Mouse (Mus musculus) heart, embryonic 16.5 days (tissue): ENCODE measurements around the gene Osbpl5. TPM values are rescaled to one million over a fixed set of nuclear protein-coding genes. Genes with fewer than 3 reads are reported as not detected.
"Not testable (repeated sequence)": the region's sequence is repeated elsewhere in the genome, so short reads cannot be mapped to it uniquely, and the experiment has no call there.

Source experiments
- ATAC-seq: fragments of 200-750 bp; cut with Nextera tagmentation; replicated peaks from 2 replicates; pipeline ENCODE4 v1.8.0; 2017; ENCODE audit warnings: moderate number of reproducible peaks; ENCODE audit not compliant: insufficient read depth, low FRiP score; ENCODE audit errors: extremely low read depth
- H3K27ac ChIP-seq: fragments of 300-500 bp; sonication (generic); 2 replicates; pipeline ENCODE4 v1.5.1; 2014; ENCODE audit warnings: mild to moderate bottlenecking, low read length, control low read depth, moderate library complexity
- H3K27me3 ChIP-seq: fragments of 300-500 bp; sonication (generic); 2 replicates; pipeline ENCODE4 v1.6.1; 2014; ENCODE audit warnings: low read length, mixed read lengths; ENCODE audit not compliant: control insufficient read depth, insufficient read depth
- H3K36me3 ChIP-seq: fragments of 300-500 bp; sonication (generic); 2 replicates; pipeline ENCODE4 v1.6.1; 2014; ENCODE audit not compliant: control insufficient read depth, insufficient read depth
- H3K4me1 ChIP-seq: fragments of 300-500 bp; sonication (generic); 2 replicates; pipeline ENCODE4 v1.6.1; 2014; ENCODE audit warnings: low read length, mixed read lengths; ENCODE audit not compliant: control insufficient read depth, insufficient read depth
- H3K4me2 ChIP-seq: fragments of 300-500 bp; sonication (generic); 2 replicates; pipeline ENCODE4 v1.6.1; 2014; ENCODE audit warnings: low read depth, mild to moderate bottlenecking, control low read depth, low read length
- H3K4me3 ChIP-seq: fragments of 300-500 bp; sonication (generic); 2 replicates; pipeline ENCODE4 v1.5.1; 2014; ENCODE audit warnings: mild to moderate bottlenecking, control low read depth, low read length
- H3K9ac ChIP-seq: fragments of 300-500 bp; sonication (generic); 2 replicates; pipeline ENCODE4 v1.6.1; 2014; ENCODE audit warnings: low read length, control low read depth
- H3K9me3 ChIP-seq: fragments of 300-500 bp; sonication (generic); replicated peaks from 2 replicates; pipeline ENCODE4 v1.6.1; 2016; ENCODE audit warnings: low read length; ENCODE audit not compliant: control insufficient read depth
- WGBS: fragments of 180-500 bp; shearing (Covaris S2); extraction: QIAGEN DNeasy Blood & Tissue Kit; methylation state at CpG from one replicate; pipeline ENCODE4 v1.1.7; 2014; 5-methylcytosine and 5-hydroxymethylcytosine counted together
- polyA plus RNA-seq: library from polyadenylated mRNA; unstranded; fragments of >200 nt; fragmentation: Nextera tagmentation; extraction: Ambion mirVana; gene quantifications from 2 replicates; pipeline ENCODE4 v1.2.1, GENCODE M21; 2015

Osbpl5 gene
- polyA plus RNA-seq, 1 experiment from 2014 or later, result 35.8 TPM

- H3K4me2 ChIP-seq, result peak within 1 kb of the TSS; percentile 80
- 2% methylated on average over 35 of the region's 35 CpGs for whole genome bisulfite sequencing
- H3K4me3 ChIP-seq, result peak within 1 kb of the TSS; percentile 66
- H3K9me3 ChIP-seq, result no peaks in the 10 kb centered on the region
- ATAC-seq, result peak; percentile 91
- H3K36me3 ChIP-seq, result peaks cover 22% of the 10 kb centered on the region
- H3K27ac ChIP-seq, result peak within 1 kb of the TSS; percentile 57; the same call in 1 of the 2 replicates
- peak within 1 kb of the TSS; percentile 56 for H3K9ac ChIP-seq
- H3K4me1 ChIP-seq, result no peaks in the 10 kb centered on the region; the same call in 1 of the 2 replicates
- no peaks in the 10 kb centered on the region for H3K27me3 ChIP-seq
These were observed 71.3 kb downstream of the Osbpl5 start, which contains the start of gene Tnfrsf23 for GRCm38 (mm10) chr7:143685359-143686067. Tnfrsf23 (minus strand) TSS chr7:143685872.

GRCm38 (mm10) chr7:143684569-143684968 is 72.2 kb downstream of the Osbpl5 start:
- 96% methylated on average over 1 of the region's 2 CpGs for WGBS
- H3K36me3 ChIP-seq, result peaks cover 15% of the 10 kb centered on the region
- H3K4me1 ChIP-seq, H3K27me3 ChIP-seq, H3K9ac ChIP-seq, ATAC-seq, H3K9me3 ChIP-seq, H3K27ac ChIP-seq, H3K4me2 ChIP-seq, H3K4me3 ChIP-seq: not testable (repeated sequence)

GRCm38 (mm10) chr7:143681566-143681965 is 75.2 kb downstream of the Osbpl5 start:
- no peak for ATAC-seq
- Histone ChIP-seq H3K4me2 (no peak overlapping the region), H3K9ac (no peak overlapping the region), H3K27ac (no peak overlapping the region), H3K36me3 (no peaks in the 10 kb centered on the region), H3K4me1 (no peaks in the 10 kb centered on the region; the same call in 1 of the 2 replicates), H3K27me3 (no peaks in the 10 kb centered on the region), H3K9me3 (no peaks in the 10 kb centered on the region), H3K4me3 (no peak overlapping the region)
- 93% methylated on average over 1 of the region's 1 CpGs for WGBS

GRCm38 (mm10) chr7:143680836-143681235 is 75.9 kb downstream of the Osbpl5 start:
- not testable (repeated sequence) for H3K4me2 ChIP-seq, H3K27me3 ChIP-seq, H3K4me3 ChIP-seq, H3K36me3 ChIP-seq, H3K4me1 ChIP-seq, H3K27ac ChIP-seq, H3K9me3 ChIP-seq, H3K9ac ChIP-seq, ATAC-seq
- WGBS, result 52% methylated on average over 2 of the region's 2 CpGs

- not testable (repeated sequence) for H3K4me1 ChIP-seq, ATAC-seq, H3K36me3 ChIP-seq, H3K27ac ChIP-seq, H3K27me3 ChIP-seq, H3K4me2 ChIP-seq, H3K9ac ChIP-seq, H3K9me3 ChIP-seq, H3K4me3 ChIP-seq
- 76% methylated on average over 2 of the region's 2 CpGs for WGBS
These were observed 77.1 kb downstream of the Osbpl5 start for GRCm38 (mm10) chr7:143679650-143680049.

- Histone ChIP-seq H3K4me3 (no peak overlapping the region), H3K4me1 (no peaks in the 10 kb centered on the region), H3K27me3 (no peaks in the 10 kb centered on the region), H3K4me2 (no peak overlapping the region), H3K36me3 (no peaks in the 10 kb centered on the region), H3K27ac (no peak overlapping the region), H3K9ac (no peak overlapping the region), H3K9me3 (no peaks in the 10 kb centered on the region)
- ATAC-seq, result no peak
These were observed 90.1 kb downstream of the Osbpl5 start for GRCm38 (mm10) chr7:143666427-143667311.

- Histone ChIP-seq H3K27me3 (no peaks in the 10 kb centered on the region), H3K9ac (no peak overlapping the region)
- 68% methylated on average over 2 of the region's 2 CpGs for WGBS
These were observed 93.3 kb downstream of the Osbpl5 start for GRCm38 (mm10) chr7:143663470-143663869.

GRCm38 (mm10) chr7:143660797-143661196 is 96.0 kb downstream of the Osbpl5 start:
- Histone ChIP-seq H3K4me3 (no peak overlapping the region), H3K36me3 (no peaks in the 10 kb centered on the region), H3K27ac (no peak overlapping the region), H3K4me2 (no peak overlapping the region), H3K27me3 (no peaks in the 10 kb centered on the region), H3K4me1 (no peaks in the 10 kb centered on the region), H3K9ac (no peak overlapping the region), H3K9me3 (no peaks in the 10 kb centered on the region)
- ATAC-seq, result no peak

More at GRCm38 (mm10) chr7:143663470-143663869, 93.3 kb downstream of the Osbpl5 start:
- Histone ChIP-seq H3K4me2 (no peak overlapping the region), H3K9me3 (no peaks in the 10 kb centered on the region), H3K36me3 (no peaks in the 10 kb centered on the region), H3K27ac (no peak overlapping the region), H3K4me1 (no peaks in the 10 kb centered on the region), H3K4me3 (no peak overlapping the region)
- ATAC-seq, result no peak

- not testable (repeated sequence) for H3K36me3 ChIP-seq, H3K4me1 ChIP-seq, H3K27ac ChIP-seq, H3K9me3 ChIP-seq, H3K9ac ChIP-seq, H3K27me3 ChIP-seq, ATAC-seq
- peak overlapping the region; percentile 70 for H3K4me3 ChIP-seq
- peak overlapping the region; percentile 98 for H3K4me2 ChIP-seq
- WGBS, result 54% methylated on average over 10 of the region's 10 CpGs
These were observed 106.9 kb downstream of the Osbpl5 start for GRCm38 (mm10) chr7:143649769-143650346.
